Mouse (Mus musculus) liver (tissue): ENCODE measurements at regions not wholly inside any gene's neighbourhood (a gene's known extent, or its start where the extent isn't known, plus 50 kb on each side); places are given as distances from the start of the nearest gene placed in this dataset.
"Not testable (repeated sequence)": the region's sequence is repeated elsewhere in the genome, so short reads cannot be mapped to it uniquely, and the experiment has no call there.

Experiments used
- DNase-seq: peaks from one replicate; pipeline ENCODE4 v3.0.0-alpha.2; 2020; ENCODE audit warnings: mixed read lengths

- DNase-seq = no peak
Observed at GRCm38 (mm10) chr17:52351293-52351692, 251.2 kb upstream of the Kcnh8 start.

- no peak for DNase-seq
Observed at GRCm38 (mm10) chr17:52350696-52351095, 251.8 kb upstream of the Kcnh8 start.

- DNase-seq = no peak
Observed at GRCm38 (mm10) chr17:52349872-52350271, 252.6 kb upstream of the Kcnh8 start.

GRCm38 (mm10) chr17:52348481-52349083 lies 253.9 kb upstream of the Kcnh8 start:
- no peak for DNase-seq

- no peak for DNase-seq
Observed at GRCm38 (mm10) chr17:52320586-52320985, 281.9 kb upstream of the Kcnh8 start.

- DNase-seq = no peak
Observed at GRCm38 (mm10) chr17:52316976-52317375, 285.5 kb upstream of the Kcnh8 start.

GRCm38 (mm10) chr17:52315879-52316278 lies 286.6 kb upstream of the Kcnh8 start:
- no peak for DNase-seq

GRCm38 (mm10) chr17:52315456-52315855 lies 287.1 kb upstream of the Kcnh8 start:
- DNase-seq = not testable (repeated sequence)

GRCm38 (mm10) chr17:52312043-52312442 lies 290.5 kb upstream of the Kcnh8 start:
- no peak for DNase-seq

GRCm38 (mm10) chr17:52308789-52309188 lies 293.7 kb upstream of the Kcnh8 start:
- no peak for DNase-seq

GRCm38 (mm10) chr17:52304133-52304532 lies 298.4 kb upstream of the Kcnh8 start:
- no peak for DNase-seq

- DNase-seq = no peak
Observed at GRCm38 (mm10) chr17:52303320-52303719, 299.2 kb upstream of the Kcnh8 start.

GRCm38 (mm10) chr17:52299769-52300168 lies 302.7 kb upstream of the Kcnh8 start:
- no peak for DNase-seq

GRCm38 (mm10) chr17:52285392-52285791 lies 317.1 kb upstream of the Kcnh8 start:
- DNase-seq = no peak

- DNase-seq = no peak
Observed at GRCm38 (mm10) chr17:52282264-52282663, 320.2 kb upstream of the Kcnh8 start.

GRCm38 (mm10) chr17:52278523-52278922 lies 324.0 kb upstream of the Kcnh8 start:
- no peak for DNase-seq

- no peak for DNase-seq
Observed at GRCm38 (mm10) chr17:52268792-52269191, 333.7 kb upstream of the Kcnh8 start.

- no peak for DNase-seq
Observed at GRCm38 (mm10) chr17:52251284-52251683, 351.2 kb upstream of the Kcnh8 start.

- DNase-seq = no peak
Observed at GRCm38 (mm10) chr17:52225584-52225983, 376.9 kb upstream of the Kcnh8 start.

GRCm38 (mm10) chr17:52220422-52220821 lies 382.1 kb upstream of the Kcnh8 start:
- no peak for DNase-seq

- DNase-seq = no peak
Observed at GRCm38 (mm10) chr17:52217411-52217810, 384.3 kb upstream of the Satb1 start.

GRCm38 (mm10) chr17:52212944-52213343 lies 379.9 kb upstream of the Satb1 start:
- no peak for DNase-seq

- DNase-seq = no peak
Observed at GRCm38 (mm10) chr17:52210483-52210882, 377.4 kb upstream of the Satb1 start.

- no peak for DNase-seq
Observed at GRCm38 (mm10) chr17:52197731-52198130, 364.6 kb upstream of the Satb1 start.

GRCm38 (mm10) chr17:52196811-52197210 lies 363.7 kb upstream of the Satb1 start:
- DNase-seq = no peak
